Mouse (Mus musculus) forebrain, embryonic 12.5 days (tissue): Measurements from ENCODE around the gene Cdca5. TPM values are rescaled to one million over a fixed set of nuclear protein-coding genes. Genes with fewer than 3 reads are reported as not detected.

Experiments used
- ATAC-seq: fragments of 200-750 bp; cut with Nextera tagmentation; 2 replicates; pipeline ENCODE4 v1.8.0; 2017; ENCODE audit warnings: moderate TSS enrichment; ENCODE audit not compliant: low FRiP score
- H3K27ac ChIP-seq: fragments of 300-500 bp; sonication (generic); 2 replicates; pipeline ENCODE4 v1.5.1; 2016; ENCODE audit warnings: mild to moderate bottlenecking
- H3K27me3 ChIP-seq: fragments of 300-500 bp; sonication (generic); 2 replicates; pipeline ENCODE4 v1.6.1; 2016; ENCODE audit warnings: mild to moderate bottlenecking
- H3K36me3 ChIP-seq: fragments of 300-500 bp; sonication (generic); replicated peaks from 2 replicates; pipeline ENCODE4 v1.6.1; 2016; ENCODE audit warnings: mild to moderate bottlenecking
- H3K4me1 ChIP-seq: fragments of 300-500 bp; sonication (generic); 2 replicates; pipeline ENCODE4 v1.6.1; 2016
- H3K4me2 ChIP-seq: fragments of 300-500 bp; sonication (generic); 2 replicates; pipeline ENCODE4 v1.6.1; 2016; ENCODE audit warnings: mild to moderate bottlenecking, moderate library complexity
- H3K4me3 ChIP-seq: fragments of 300-500 bp; sonication (generic); replicated peaks from 2 replicates; pipeline ENCODE4 v1.5.1; 2016; ENCODE audit warnings: mild to moderate bottlenecking
- H3K9ac ChIP-seq: fragments of 300-500 bp; sonication (generic); 2 replicates; pipeline ENCODE4 v1.6.1; 2016; ENCODE audit warnings: mild to moderate bottlenecking
- H3K9me3 ChIP-seq: fragments of 300-500 bp; sonication (generic); 2 replicates; pipeline ENCODE4 v1.6.1; 2016
- WGBS: fragments of 180-500 bp; shearing (Covaris S2); methylation state at CpG from one replicate; pipeline ENCODE4 v1.1.7; 2016; 5-methylcytosine and 5-hydroxymethylcytosine counted together
- polyA plus RNA-seq: library from polyadenylated mRNA; unstranded; fragments of >200 nt; fragmentation: Nextera tagmentation; extraction: Ambion mirVana; gene quantifications from 2 replicates; pipeline ENCODE4 v1.2.1, GENCODE M21; 2016

Cdca5 gene
- polyA plus RNA-seq, 1 experiment from 2014 or later, result 54.5 TPM

GRCm38 (mm10) chr19:6085417-6085879 lies 665 bp downstream of the Cdca5 start:
- Histone ChIP-seq H3K9ac (peak overlapping the region; percentile 68), H3K4me2 (peak overlapping the region; percentile 80), H3K9me3 (no peaks in the 10 kb centered on the region), H3K27ac (peak overlapping the region; percentile 84), H3K36me3 (peaks cover 53% of the 10 kb centered on the region), H3K4me3 (peak overlapping the region; percentile 73), H3K4me1 (peaks cover 19% of the 10 kb centered on the region), H3K27me3 (no peaks in the 10 kb centered on the region)
- 0% methylated on average over 17 of the region's 17 CpGs for WGBS
- peak; percentile 88 for ATAC-seq

- H3K4me2 ChIP-seq, result no peak overlapping the region
- no peak overlapping the region for H3K27ac ChIP-seq
- H3K9ac ChIP-seq, result no peak overlapping the region
- no peaks in the 10 kb centered on the region for H3K9me3 ChIP-seq
- H3K4me3 ChIP-seq, result no peak overlapping the region
- H3K36me3 ChIP-seq, result peaks cover 54% of the 10 kb centered on the region
- peaks cover 15% of the 10 kb centered on the region for H3K4me1 ChIP-seq
- WGBS, result 96% methylated on average over 13 of the region's 13 CpGs
- ATAC-seq, result no peak
- no peaks in the 10 kb centered on the region for H3K27me3 ChIP-seq
These were observed 4.1 kb downstream of the Cdca5 start for GRCm38 (mm10) chr19:6088841-6089240.

GRCm38 (mm10) chr19:6094119-6094518 lies 9.3 kb downstream of the Cdca5 start, which contains the start of gene AC131692.1:
AC131692.1 (plus strand) TSS chr19:6094419.
- ATAC-seq, result no peak
- no peak within 1 kb of the TSS for H3K4me3 ChIP-seq
- H3K9me3 ChIP-seq, result no peaks in the 10 kb centered on the region
- no peak within 1 kb of the TSS for H3K9ac ChIP-seq
- H3K4me1 ChIP-seq, result no peaks in the 10 kb centered on the region
- H3K36me3 ChIP-seq, result peaks cover 64% of the 10 kb centered on the region
- no peaks in the 10 kb centered on the region for H3K27me3 ChIP-seq
- no peak within 1 kb of the TSS for H3K27ac ChIP-seq
- no peak within 1 kb of the TSS for H3K4me2 ChIP-seq
- 92% methylated on average over 7 of the region's 7 CpGs for WGBS

DNA sequence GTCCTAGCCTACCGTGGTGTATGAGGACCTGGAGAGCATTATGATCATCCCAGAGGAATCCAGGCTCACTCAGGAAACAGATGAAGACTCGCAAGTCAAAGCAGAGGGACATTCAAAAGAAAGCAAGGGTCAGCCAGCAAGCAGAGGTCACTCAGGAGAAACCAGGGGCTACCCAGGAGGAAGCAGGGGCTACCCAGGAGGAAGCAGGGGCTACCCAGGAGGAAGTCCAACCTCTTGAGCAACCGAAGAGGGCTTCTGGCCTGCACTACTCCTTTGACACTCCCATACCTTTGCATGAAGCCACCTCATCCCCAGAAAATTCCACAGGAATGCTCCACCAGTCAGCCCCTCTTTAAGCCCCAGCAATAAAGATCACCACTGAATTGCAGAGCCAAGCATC lies 13.1 kb downstream of the Cdca5 start:
- H3K4me1 ChIP-seq, result no peaks in the 10 kb centered on the region
- H3K27me3 ChIP-seq, result no peaks in the 10 kb centered on the region
- no peak overlapping the region for H3K27ac ChIP-seq
- no peaks in the 10 kb centered on the region for H3K9me3 ChIP-seq
- no peak for ATAC-seq
- no peak overlapping the region for H3K4me2 ChIP-seq
- no peak overlapping the region for H3K4me3 ChIP-seq
- H3K36me3 ChIP-seq, result peaks cover 37% of the 10 kb centered on the region
- H3K9ac ChIP-seq, result no peak overlapping the region
- 91% methylated on average over 3 of the region's 3 CpGs for WGBS

- no peak overlapping the region for H3K9ac ChIP-seq
- H3K4me2 ChIP-seq, result no peak overlapping the region
- no peaks in the 10 kb centered on the region for H3K27me3 ChIP-seq
- H3K9me3 ChIP-seq, result no peaks in the 10 kb centered on the region
- H3K4me3 ChIP-seq, result no peak overlapping the region
- no peaks in the 10 kb centered on the region for H3K4me1 ChIP-seq
- no peak for ATAC-seq
- no peak overlapping the region for H3K27ac ChIP-seq
- peaks cover 17% of the 10 kb centered on the region for H3K36me3 ChIP-seq
- 76% methylated on average over 6 of the region's 6 CpGs for WGBS
These were observed 16.4 kb downstream of the Cdca5 start for GRCm38 (mm10) chr19:6101186-6101585.

GRCm38 (mm10) chr19:6102169-6102853 lies 17.5 kb downstream of the Cdca5 start:
- Histone ChIP-seq H3K9ac (no peak overlapping the region), H3K36me3 (peaks cover 14% of the 10 kb centered on the region), H3K4me2 (no peak overlapping the region), H3K27ac (no peak overlapping the region), H3K4me3 (no peak overlapping the region), H3K9me3 (no peaks in the 10 kb centered on the region), H3K4me1 (no peaks in the 10 kb centered on the region), H3K27me3 (no peaks in the 10 kb centered on the region)
- no peak for ATAC-seq
- 78% methylated on average over 6 of the region's 6 CpGs for WGBS

DNA sequence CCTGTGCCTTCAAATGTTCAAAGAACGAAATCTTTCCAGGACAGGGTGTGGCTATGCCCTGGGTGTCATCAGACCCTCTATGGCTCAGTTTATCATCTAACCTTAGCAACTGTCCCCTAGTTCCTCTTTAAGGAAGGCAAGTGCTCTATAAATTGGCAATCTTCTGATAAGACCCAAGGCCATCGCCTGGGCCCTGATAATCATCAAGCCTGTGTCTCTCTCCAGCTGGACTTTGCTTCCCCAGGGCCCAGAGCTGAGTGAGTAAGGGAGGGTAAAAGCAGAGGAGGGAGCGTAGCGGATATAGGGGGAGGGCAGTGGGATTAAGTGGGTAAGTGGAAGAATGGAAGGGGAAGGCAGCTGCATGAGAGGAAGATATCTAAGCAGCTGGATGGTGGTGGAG lies 19.7 kb downstream of the Cdca5 start:
- ATAC-seq, result no peak
- H3K9ac ChIP-seq, result no peak overlapping the region
- WGBS, result 85% methylated on average over 4 of the region's 4 CpGs

DNA sequence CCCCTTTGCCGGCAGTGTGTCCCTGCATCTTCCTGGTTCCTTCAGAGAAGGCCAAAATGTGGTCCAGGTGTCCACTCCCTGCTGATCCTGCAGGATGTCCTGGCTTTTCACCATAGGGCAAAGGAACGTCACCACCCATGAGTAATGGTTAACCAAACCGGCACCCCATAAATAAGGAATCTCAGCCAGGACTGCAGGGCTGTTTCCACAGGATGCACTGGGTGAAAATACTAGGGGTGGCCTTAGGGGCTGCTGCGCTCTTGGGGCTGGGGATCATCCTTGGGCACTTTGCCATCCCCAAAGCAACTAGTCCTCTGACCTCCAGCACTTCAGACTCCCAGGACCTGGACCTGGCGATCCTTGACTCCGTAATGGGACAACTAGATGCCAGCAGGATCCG lies 20.8 kb downstream of the Cdca5 start, which contains the start of gene Naaladl1:
TSS of gene Naaladl1 (plus strand) at position 197 of the 400 bp plus-strand sequence.
- Histone ChIP-seq H3K27ac (no peak within 1 kb of the TSS), H3K4me3 (no peak within 1 kb of the TSS), H3K36me3 (no peaks in the 10 kb centered on the region), H3K4me2 (no peak within 1 kb of the TSS), H3K9ac (no peak within 1 kb of the TSS), H3K27me3 (no peaks in the 10 kb centered on the region), H3K4me1 (no peaks in the 10 kb centered on the region), H3K9me3 (no peaks in the 10 kb centered on the region)
- no peak for ATAC-seq
- 88% methylated on average over 7 of the region's 7 CpGs for WGBS

More for the DNA sequence above, 19.7 kb downstream of the Cdca5 start:
- Histone ChIP-seq H3K4me3 (no peak overlapping the region), H3K36me3 (peaks cover 5% of the 10 kb centered on the region; the same call in 1 of the 2 replicates), H3K27me3 (no peaks in the 10 kb centered on the region), H3K9me3 (no peaks in the 10 kb centered on the region), H3K4me1 (no peaks in the 10 kb centered on the region), H3K27ac (no peak overlapping the region), H3K4me2 (no peak overlapping the region)

- H3K27ac ChIP-seq, result no peak overlapping the region
- H3K36me3 ChIP-seq, result peaks cover 38% of the 10 kb centered on the region
- WGBS, result 77% methylated on average over 6 of the region's 6 CpGs
These were observed 28.3 kb downstream of the Cdca5 start for GRCm38 (mm10) chr19:6113116-6113515.

DNA sequence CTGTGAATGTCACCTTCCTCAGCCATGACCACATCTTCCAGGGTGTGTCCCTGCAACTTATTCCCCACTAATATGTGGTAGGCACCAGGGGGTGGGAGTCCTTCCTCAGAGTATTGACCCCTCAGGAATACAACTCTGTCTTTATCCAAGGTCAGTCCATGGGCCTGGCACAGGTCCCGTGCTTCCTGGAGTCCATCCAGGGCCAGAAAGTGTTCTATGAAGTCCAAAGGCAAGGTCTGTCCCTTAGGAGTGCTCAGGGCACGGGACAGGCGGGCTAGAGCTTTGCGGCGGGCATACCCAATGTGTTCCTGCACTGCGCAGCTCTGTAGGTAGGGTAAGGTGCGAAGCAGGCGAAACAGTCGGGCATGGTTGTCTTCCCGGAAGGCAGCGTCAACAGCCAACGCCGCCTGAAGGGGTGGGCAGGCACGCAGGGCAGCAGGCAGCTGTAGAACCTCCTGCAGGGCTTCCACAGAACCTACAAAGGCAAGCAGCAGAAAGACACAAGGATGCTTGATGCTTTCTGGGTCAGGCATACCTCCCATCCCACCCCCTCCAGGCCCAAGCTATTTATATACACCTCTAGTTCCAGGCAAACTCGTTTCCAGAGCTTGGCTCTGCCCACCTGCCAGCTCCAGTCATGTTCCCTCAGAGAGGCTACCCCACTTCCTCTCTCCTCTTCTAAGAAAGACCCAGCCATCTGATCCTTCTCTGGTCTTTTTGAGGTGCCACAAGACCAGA lies 31.5 kb downstream of the Cdca5 start:
- Histone ChIP-seq H3K4me2 (peak overlapping the region; percentile 94), H3K9me3 (no peaks in the 10 kb centered on the region), H3K27me3 (no peaks in the 10 kb centered on the region), H3K9ac (no peak overlapping the region), H3K4me1 (peaks cover 21% of the 10 kb centered on the region), H3K36me3 (peaks cover 38% of the 10 kb centered on the region), H3K27ac (no peak overlapping the region), H3K4me3 (peak overlapping the region; percentile 85; the same call in 1 of the 2 replicates)
- no peak for ATAC-seq
- 89% methylated on average over 15 of the region's 15 CpGs for WGBS

More at GRCm38 (mm10) chr19:6113116-6113515, 28.3 kb downstream of the Cdca5 start:
- H3K27me3 ChIP-seq, result no peaks in the 10 kb centered on the region
- no peaks in the 10 kb centered on the region for H3K9me3 ChIP-seq
- H3K4me3 ChIP-seq, result no peak overlapping the region
- H3K4me2 ChIP-seq, result no peak overlapping the region
- ATAC-seq, result no peak
- peaks cover 15% of the 10 kb centered on the region for H3K4me1 ChIP-seq
- H3K9ac ChIP-seq, result no peak overlapping the region

DNA sequence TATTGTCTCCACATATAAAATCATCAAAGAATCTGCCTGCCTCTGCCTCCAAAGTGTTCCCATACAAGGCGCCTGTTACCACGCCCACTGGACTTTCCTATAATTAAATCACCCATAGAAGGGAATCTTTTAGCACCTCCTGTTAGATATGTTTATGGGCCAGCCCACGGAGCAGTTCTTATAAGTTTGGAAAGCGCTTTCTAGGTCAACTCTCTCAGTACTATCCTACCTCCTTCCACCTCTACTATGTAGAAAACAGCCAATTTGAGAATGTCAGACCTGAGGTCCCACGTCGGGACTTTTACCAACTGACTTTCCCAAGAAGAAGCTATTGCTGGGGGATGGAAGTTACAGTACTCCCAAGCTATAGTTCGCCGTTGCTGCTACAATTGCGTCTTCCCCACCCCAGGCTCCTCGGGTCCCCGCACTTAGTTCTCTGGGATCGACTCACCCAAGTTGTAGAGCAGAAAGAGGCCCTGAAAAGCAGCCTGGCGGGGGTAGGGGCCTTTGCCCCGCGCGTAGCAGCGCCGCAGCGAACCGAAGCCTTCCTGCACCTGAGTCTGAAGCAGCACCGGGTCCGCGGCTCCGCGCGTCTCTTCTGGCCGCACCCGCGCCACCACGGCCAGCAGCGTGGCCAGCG lies 32.7 kb downstream of the Cdca5 start:
- no peak for ATAC-seq
- Histone ChIP-seq H3K4me1 (peaks cover 21% of the 10 kb centered on the region), H3K9me3 (no peaks in the 10 kb centered on the region), H3K4me3 (peak overlapping the region; percentile 85), H3K27ac (peak overlapping the region; percentile 98), H3K9ac (peak overlapping the region; percentile 92), H3K27me3 (no peaks in the 10 kb centered on the region), H3K4me2 (peak overlapping the region; percentile 94), H3K36me3 (peaks cover 32% of the 10 kb centered on the region)
- WGBS, result 6% methylated on average over 32 of the region's 32 CpGs

DNA sequence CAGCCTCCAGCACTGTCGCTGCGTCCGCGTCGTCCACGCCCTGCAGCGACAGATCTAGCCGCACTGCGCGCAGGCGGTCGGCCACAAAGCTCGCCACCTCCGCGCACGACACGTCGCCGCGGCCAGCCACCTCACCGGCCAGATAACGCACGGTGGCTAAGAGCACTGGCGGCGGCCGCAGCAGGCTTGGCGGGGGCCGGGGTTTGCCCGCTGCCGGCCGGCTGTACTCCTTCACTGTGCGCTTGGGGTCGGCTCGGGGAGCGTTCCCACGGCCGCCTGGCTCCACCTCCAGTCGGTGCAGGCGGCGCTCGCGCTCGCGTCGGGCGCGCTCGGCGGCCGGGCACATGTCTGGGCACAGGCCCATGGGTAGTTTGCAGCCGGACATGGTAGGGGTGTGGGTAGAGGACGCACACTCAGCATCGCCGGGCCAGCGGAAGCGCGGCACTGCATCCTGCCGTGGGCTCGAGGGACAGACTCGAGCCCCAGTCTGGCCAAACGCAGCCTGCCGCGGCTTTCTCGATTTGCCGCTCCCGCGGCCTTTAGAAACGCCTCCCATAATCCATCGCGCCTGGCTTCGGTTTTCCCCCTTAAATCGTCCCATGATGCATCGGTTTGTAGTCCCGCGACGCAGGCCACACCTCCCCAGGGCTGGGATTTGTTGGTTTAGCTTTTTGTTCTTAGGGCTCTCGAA lies 33.3 kb downstream of the Cdca5 start, which contains the start of gene Sac3d1:
TSS of gene Sac3d1 (minus strand) at position 665 of the 691 bp plus-strand sequence.
- Histone ChIP-seq H3K4me2 (peak within 1 kb of the TSS; percentile 94), H3K4me1 (peaks cover 21% of the 10 kb centered on the region), H3K9ac (peak within 1 kb of the TSS; percentile 92), H3K27me3 (no peaks in the 10 kb centered on the region), H3K27ac (peak within 1 kb of the TSS; percentile 98), H3K36me3 (peaks cover 28% of the 10 kb centered on the region), H3K9me3 (no peaks in the 10 kb centered on the region), H3K4me3 (peak within 1 kb of the TSS; percentile 85)
- ATAC-seq, result peak; percentile 89
- under 1% methylated on average over 77 of the region's 77 CpGs for WGBS
